Mouse (Mus musculus): ENCODE data around the gene Gm21987. TPM values are rescaled to one million over a fixed set of nuclear protein-coding genes. Genes with fewer than 3 reads are reported as not detected.

Gm21987 gene
- polyA plus RNA-seq, 1 experiment: 1.4 TPM

GRCm38 (mm10) chr16:38376163-38376840, 29.5 kb downstream of the Gm21987 start:
- H3K4me1 ChIP-seq (ENCODE audit: control insufficient read depth, insufficient read depth, low read length): no peaks in the 10 kb centered on the region
- no peak overlapping the region for H3K27ac ChIP-seq (ENCODE audit: insufficient read depth, low read length)
- no peak for TF ChIP-seq CTCF (IDR thresholded peaks at IDR 0.05; ENCODE audit: borderline replicate concordance, insufficient read depth, low read length)
- peak; percentile 37 for TF ChIP-seq POLR2A (IDR thresholded peaks at IDR 0.05; ENCODE audit: low read depth, low read length)
- H3K4me3 ChIP-seq (ENCODE audit: insufficient read depth, low read length): no peak overlapping the region

- Histone ChIP-seq H3K4me1 (ENCODE audit: control insufficient read depth, insufficient read depth, low read length) (no peaks in the 10 kb centered on the region), H3K27ac (ENCODE audit: insufficient read depth, low read length) (no peak overlapping the region), H3K4me3 (ENCODE audit: insufficient read depth, low read length) (no peak overlapping the region)
- TF ChIP-seq CTCF (IDR thresholded peaks at IDR 0.05; ENCODE audit: borderline replicate concordance, insufficient read depth, low read length) (no peak), POLR2A (IDR thresholded peaks at IDR 0.05; ENCODE audit: low read depth, low read length) (no peak)
Observed at GRCm38 (mm10) chr16:38376841-38377249, 30.0 kb downstream of the Gm21987 start.

DNA sequence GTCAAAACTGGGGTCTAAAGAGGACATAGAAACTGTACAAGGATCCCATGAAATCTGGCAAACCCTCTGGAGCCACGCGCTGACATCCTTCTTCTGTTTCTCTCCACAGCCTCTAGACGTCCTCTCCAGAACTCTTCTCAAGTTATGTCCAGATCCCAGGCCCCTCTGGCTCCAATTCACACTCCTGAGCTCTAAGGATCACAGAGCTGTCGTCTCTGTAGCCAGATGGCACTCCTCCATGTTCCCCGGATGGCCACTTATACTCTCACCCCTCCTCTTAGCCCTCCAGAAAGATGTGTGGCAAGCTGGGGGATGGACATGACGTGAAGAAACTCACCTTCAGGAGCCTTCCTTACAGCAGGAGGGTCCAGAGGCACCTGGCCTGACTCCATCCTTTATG, 30.7 kb downstream of the Gm21987 start:
- Histone ChIP-seq H3K27ac (ENCODE audit: insufficient read depth, low read length) (no peak overlapping the region), H3K4me1 (ENCODE audit: control insufficient read depth, insufficient read depth, low read length) (no peaks in the 10 kb centered on the region), H3K4me3 (ENCODE audit: insufficient read depth, low read length) (no peak overlapping the region)
- TF ChIP-seq POLR2A (IDR thresholded peaks at IDR 0.05; ENCODE audit: low read depth, low read length) (no peak), CTCF (IDR thresholded peaks at IDR 0.05; ENCODE audit: borderline replicate concordance, insufficient read depth, low read length) (no peak)

DNA sequence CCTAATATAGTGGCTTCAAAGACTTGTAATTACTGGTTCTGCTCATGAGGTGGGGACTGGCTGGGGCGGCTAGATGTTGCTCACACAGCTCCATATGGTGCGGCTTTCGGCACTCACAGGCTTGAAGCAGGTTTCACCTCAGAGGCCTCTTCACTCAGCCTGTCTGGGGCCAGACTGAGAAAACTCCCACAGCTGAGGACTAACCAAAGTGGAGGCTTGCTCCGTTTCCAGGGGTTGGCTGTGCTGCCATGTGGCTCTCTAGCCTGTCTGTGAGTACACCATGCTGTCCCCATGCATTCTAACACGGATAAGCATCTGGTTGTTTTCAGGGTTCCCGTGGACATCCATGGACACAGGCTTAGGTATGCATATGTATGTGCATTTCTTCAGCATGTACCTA, 31.8 kb downstream of the Gm21987 start:
- Histone ChIP-seq H3K27ac (ENCODE audit: insufficient read depth, low read length) (no peak overlapping the region), H3K4me3 (ENCODE audit: insufficient read depth, low read length) (no peak overlapping the region), H3K4me1 (ENCODE audit: control insufficient read depth, insufficient read depth, low read length) (no peaks in the 10 kb centered on the region)
- TF ChIP-seq CTCF (IDR thresholded peaks at IDR 0.05; ENCODE audit: borderline replicate concordance, insufficient read depth, low read length) (no peak), POLR2A (IDR thresholded peaks at IDR 0.05; ENCODE audit: low read depth, low read length) (no peak)

DNA sequence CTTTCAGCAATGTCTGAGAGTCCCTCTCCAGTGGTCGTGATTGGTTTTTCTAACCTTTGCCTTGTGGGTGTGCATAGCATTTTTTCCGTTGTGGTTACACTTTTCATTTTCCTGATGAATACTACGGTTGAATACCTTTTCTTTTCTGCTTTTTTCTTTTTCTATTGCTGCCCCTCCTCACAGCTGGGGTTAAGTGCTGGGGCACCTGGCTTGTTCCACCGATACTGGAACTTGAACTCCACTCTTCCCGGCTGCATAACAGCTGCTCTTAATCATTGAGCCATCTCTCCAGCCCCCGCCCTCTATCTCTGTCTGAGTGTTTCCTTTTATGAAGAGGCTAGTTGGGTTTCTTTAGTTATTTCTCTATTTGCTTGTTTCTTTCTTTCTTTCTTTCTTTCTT, 32.2 kb downstream of the Gm21987 start:
- no peaks in the 10 kb centered on the region for H3K4me1 ChIP-seq (ENCODE audit: control insufficient read depth, insufficient read depth, low read length)
- TF ChIP-seq POLR2A (IDR thresholded peaks at IDR 0.05; ENCODE audit: low read depth, low read length): no peak
- no peak for TF ChIP-seq CTCF (IDR thresholded peaks at IDR 0.05; ENCODE audit: borderline replicate concordance, insufficient read depth, low read length)
- H3K4me3 ChIP-seq (ENCODE audit: insufficient read depth, low read length): no peak overlapping the region
- no peak overlapping the region for H3K27ac ChIP-seq (ENCODE audit: insufficient read depth, low read length)

- H3K4me1 ChIP-seq (ENCODE audit: control insufficient read depth, insufficient read depth, low read length): no peaks in the 10 kb centered on the region
- TF ChIP-seq CTCF (IDR thresholded peaks at IDR 0.05; ENCODE audit: borderline replicate concordance, insufficient read depth, low read length) (no peak), POLR2A (IDR thresholded peaks at IDR 0.05; ENCODE audit: low read depth, low read length) (no peak)
- H3K27ac ChIP-seq (ENCODE audit: insufficient read depth, low read length): no peak overlapping the region
- H3K4me3 ChIP-seq (ENCODE audit: insufficient read depth, low read length): no peak overlapping the region
Observed at GRCm38 (mm10) chr16:38379493-38379892, 32.7 kb downstream of the Gm21987 start.

- Histone ChIP-seq H3K27ac (ENCODE audit: insufficient read depth, low read length) (no peak overlapping the region), H3K4me3 (ENCODE audit: insufficient read depth, low read length) (no peak overlapping the region), H3K4me1 (ENCODE audit: control insufficient read depth, insufficient read depth, low read length) (no peaks in the 10 kb centered on the region)
- TF ChIP-seq CTCF (IDR thresholded peaks at IDR 0.05; ENCODE audit: borderline replicate concordance, insufficient read depth, low read length) (no peak), POLR2A (IDR thresholded peaks at IDR 0.05; ENCODE audit: low read depth, low read length) (no peak)
Observed at GRCm38 (mm10) chr16:38379926-38380325, 33.1 kb downstream of the Gm21987 start.

DNA sequence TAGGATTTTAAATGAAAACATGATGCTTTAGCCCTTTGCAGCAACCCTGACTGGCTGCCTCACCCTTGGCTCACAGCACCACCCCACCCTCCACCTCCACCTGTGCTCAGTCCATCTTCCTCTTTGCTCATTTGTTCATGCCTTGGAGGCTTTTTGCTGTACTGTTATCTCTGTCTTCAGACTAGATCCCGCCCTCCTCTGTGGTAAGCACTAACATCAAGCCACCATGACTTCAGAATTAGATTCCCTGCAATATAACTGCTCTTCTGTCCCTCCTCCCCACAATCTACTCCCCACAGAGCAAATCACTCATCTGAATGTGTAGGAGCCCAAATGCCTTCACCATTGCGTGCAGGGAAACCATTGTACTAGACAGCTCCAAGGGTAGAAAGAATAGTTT, 36.8 kb downstream of the Gm21987 start:
- H3K4me1 ChIP-seq (ENCODE audit: control insufficient read depth, insufficient read depth, low read length): no peaks in the 10 kb centered on the region
- no peak overlapping the region for H3K4me3 ChIP-seq (ENCODE audit: insufficient read depth, low read length)
- H3K27ac ChIP-seq (ENCODE audit: insufficient read depth, low read length): no peak overlapping the region
- TF ChIP-seq CTCF (IDR thresholded peaks at IDR 0.05; ENCODE audit: borderline replicate concordance, insufficient read depth, low read length): no peak
- no peak for TF ChIP-seq POLR2A (IDR thresholded peaks at IDR 0.05; ENCODE audit: low read depth, low read length)

- TF ChIP-seq CTCF (IDR thresholded peaks at IDR 0.05; ENCODE audit: borderline replicate concordance, insufficient read depth, low read length): no peak
- no peak for TF ChIP-seq POLR2A (IDR thresholded peaks at IDR 0.05; ENCODE audit: low read depth, low read length)
- H3K4me3 ChIP-seq (ENCODE audit: insufficient read depth, low read length): no peak overlapping the region
- H3K27ac ChIP-seq (ENCODE audit: insufficient read depth, low read length): no peak overlapping the region
Observed at GRCm38 (mm10) chr16:38385184-38385634, 38.4 kb downstream of the Gm21987 start.

GRCm38 (mm10) chr16:38385700-38386099, 38.9 kb downstream of the Gm21987 start:
- Histone ChIP-seq H3K27ac (ENCODE audit: insufficient read depth, low read length) (no peak overlapping the region), H3K4me1 (ENCODE audit: control insufficient read depth, insufficient read depth, low read length) (0 out of 2 replicates have a peak, but pooled peaks cover 3% of the 10 kb centered on the region), H3K4me3 (ENCODE audit: insufficient read depth, low read length) (no peak overlapping the region)
- TF ChIP-seq CTCF (IDR thresholded peaks at IDR 0.05; ENCODE audit: borderline replicate concordance, insufficient read depth, low read length) (no peak), POLR2A (IDR thresholded peaks at IDR 0.05; ENCODE audit: low read depth, low read length) (no peak)

More at GRCm38 (mm10) chr16:38385184-38385634, 38.4 kb downstream of the Gm21987 start:
- H3K4me1 ChIP-seq (ENCODE audit: control insufficient read depth, insufficient read depth, low read length): 0 out of 2 replicates have a peak, but pooled peaks cover 3% of the 10 kb centered on the region

Measured in embryonic fibroblast, embryonic 13.5 days (primary cell).